Mouse (Mus musculus): ENCODE results near the gene Tnfaip1. TPM values are rescaled to one million over a fixed set of nuclear protein-coding genes. Genes with fewer than 3 reads are reported as not detected.
"Not testable (repeated sequence)": the region's sequence is repeated elsewhere in the genome, so short reads cannot be mapped to it uniquely, and the experiment has no call there.

The Tnfaip1 gene
- polyA plus RNA-seq (2012; rRNA removed) = 6.3 and 6.7 TPM in 2 replicates
- polyA plus RNA-seq (2014; fragmentation: Nextera tagmentation; extraction: Ambion mirVana) = 12.6 and 13.2 TPM in 2 replicates

- peaks cover 23% of the 10 kb centered on the region for H3K36me3 ChIP-seq (replicated peaks; ENCODE audit: control insufficient read depth, insufficient read depth, low read depth)
- WGBS (ENCODE audit: insufficient replicate concordance) = under 1% methylated on average over 52 of the region's 52 CpGs
- ATAC-seq (ENCODE audit: insufficient read depth) (peak; percentile 95), DNase-seq (ENCODE audit: low read depth in 3 of 3, low spot score in 3 of 3) (peak; percentile 99 to 100 (median 99))
- H3K9me3 ChIP-seq (ENCODE audit: control insufficient read depth, low read length) = no peaks in the 10 kb centered on the region
- TF ChIP-seq EP300 (IDR thresholded peaks at IDR 0.05; ENCODE audit: low read depth) = no peak
- TF ChIP-seq CTCF (IDR thresholded peaks at IDR 0.05; ENCODE audit: low read depth) = no peak
- no peaks in the 10 kb centered on the region for H3K27me3 ChIP-seq (ENCODE audit: control insufficient read depth, insufficient read depth, low read length)
- peak within 1 kb of the TSS; percentile 80 for H3K9ac ChIP-seq (replicated peaks)
- peak within 1 kb of the TSS; percentile 72 to 78 for H3K4me3 ChIP-seq (ENCODE audit: insufficient read depth in 1 of 2, low read depth in 2 of 2, low read length in 2 of 2)
- H3K27ac ChIP-seq = peak within 1 kb of the TSS; percentile 69
- H3K4me1 ChIP-seq (replicated peaks; ENCODE audit: control insufficient read depth in 2 of 2, insufficient read depth in 2 of 2, low read length in 1 of 2) = peaks cover 13 to 18% of the 10 kb centered on the region in 2 experiments
- H3K4me2 ChIP-seq (ENCODE audit: low read depth) = peak within 1 kb of the TSS; percentile 97
Observed at GRCm38 (mm10) chr11:78536080-78536689, at the start of gene Tnfaip1, which contains the start of gene Ift20. Tnfaip1 (minus strand) TSS chr11:78536332. Ift20 (plus strand) TSS chr11:78536361.

- WGBS (ENCODE audit: insufficient replicate concordance) = 26% methylated on average over 6 of the region's 6 CpGs
- peaks cover 0 to 5% of the 10 kb centered on the region in 2 experiments; a peak in 2 of 4 replicates for H3K4me1 ChIP-seq (replicated peaks; ENCODE audit: control insufficient read depth in 2 of 2, insufficient read depth in 2 of 2, low read length in 1 of 2)
- H3K36me3 ChIP-seq (replicated peaks; ENCODE audit: control insufficient read depth, insufficient read depth, low read depth) = no peaks in the 10 kb centered on the region; the same call in none of the 2 replicates
- no peak overlapping the region for H3K27ac ChIP-seq
- DNase-seq (ENCODE audit: low read depth in 3 of 3, low spot score in 3 of 3) (no peak), ATAC-seq (ENCODE audit: insufficient read depth) (no peak; the same call in 1 of the 2 replicates)
- H3K9me3 ChIP-seq (ENCODE audit: control insufficient read depth, low read length) = no peaks in the 10 kb centered on the region
- no peak overlapping the region for H3K4me3 ChIP-seq (ENCODE audit: insufficient read depth in 1 of 2, low read depth in 2 of 2, low read length in 2 of 2)
- H3K27me3 ChIP-seq (ENCODE audit: control insufficient read depth, insufficient read depth, low read length) = no peaks in the 10 kb centered on the region
- TF ChIP-seq EP300 (IDR thresholded peaks at IDR 0.05; ENCODE audit: low read depth) = no peak
- no peak for TF ChIP-seq CTCF (IDR thresholded peaks at IDR 0.05; ENCODE audit: low read depth)
- H3K9ac ChIP-seq (replicated peaks) = no peak overlapping the region
- H3K4me2 ChIP-seq (ENCODE audit: low read depth) = no peak overlapping the region
Observed at GRCm38 (mm10) chr11:78582848-78583247, 46.7 kb upstream of the Tnfaip1 start.

GRCm38 (mm10) chr11:78574975-78575374 is 38.8 kb upstream of the Tnfaip1 start:
- DNase-seq (ENCODE audit: low read depth in 3 of 3, low spot score in 3 of 3) = no peak
- no peaks in the 10 kb centered on the region for H3K36me3 ChIP-seq (replicated peaks; ENCODE audit: control insufficient read depth, insufficient read depth, low read depth)
- peaks cover 0 to 5% of the 10 kb centered on the region in 2 experiments; a peak in 1 of 4 replicates for H3K4me1 ChIP-seq (replicated peaks; ENCODE audit: control insufficient read depth in 2 of 2, insufficient read depth in 2 of 2, low read length in 1 of 2)
- no peak overlapping the region for H3K4me3 ChIP-seq (ENCODE audit: insufficient read depth in 1 of 2, low read depth in 2 of 2, low read length in 2 of 2)
- no peaks in the 10 kb centered on the region for H3K9me3 ChIP-seq (ENCODE audit: control insufficient read depth, low read length)
- ATAC-seq (ENCODE audit: insufficient read depth) = peak; percentile 31; the same call in 1 of the 2 replicates
- no peak overlapping the region for H3K4me2 ChIP-seq (ENCODE audit: low read depth)
- TF ChIP-seq EP300 (IDR thresholded peaks at IDR 0.05; ENCODE audit: low read depth) = no peak
- no peak for TF ChIP-seq CTCF (IDR thresholded peaks at IDR 0.05; ENCODE audit: low read depth)
- WGBS (ENCODE audit: insufficient replicate concordance) = 65% methylated on average over 2 of the region's 2 CpGs
- H3K27me3 ChIP-seq (ENCODE audit: control insufficient read depth, insufficient read depth, low read length) = no peaks in the 10 kb centered on the region
- H3K27ac ChIP-seq = no peak overlapping the region
- H3K9ac ChIP-seq (replicated peaks) = no peak overlapping the region

- no peaks in the 10 kb centered on the region for H3K9me3 ChIP-seq (ENCODE audit: control insufficient read depth, low read length)
- no peak overlapping the region for H3K4me3 ChIP-seq (ENCODE audit: insufficient read depth in 1 of 2, low read depth in 2 of 2, low read length in 2 of 2)
- ATAC-seq (ENCODE audit: insufficient read depth) = no peak
- peaks cover 0 to 5% of the 10 kb centered on the region in 2 experiments; a peak in 1 of 4 replicates for H3K4me1 ChIP-seq (replicated peaks; ENCODE audit: control insufficient read depth in 2 of 2, insufficient read depth in 2 of 2, low read length in 1 of 2)
- H3K27me3 ChIP-seq (ENCODE audit: control insufficient read depth, insufficient read depth, low read length) = no peaks in the 10 kb centered on the region
- no peaks in the 10 kb centered on the region for H3K36me3 ChIP-seq (replicated peaks; ENCODE audit: control insufficient read depth, insufficient read depth, low read depth)
- H3K27ac ChIP-seq = no peak overlapping the region
- TF ChIP-seq EP300 (IDR thresholded peaks at IDR 0.05; ENCODE audit: low read depth) (no peak), CTCF (IDR thresholded peaks at IDR 0.05; ENCODE audit: low read depth) (no peak)
- DNase-seq (ENCODE audit: low read depth in 3 of 3, low spot score in 3 of 3) = no peak
- H3K4me2 ChIP-seq (ENCODE audit: low read depth) = no peak overlapping the region
- 59% methylated on average over 3 of the region's 3 CpGs for WGBS (ENCODE audit: insufficient replicate concordance)
- no peak overlapping the region for H3K9ac ChIP-seq (replicated peaks)
Observed at GRCm38 (mm10) chr11:78574536-78574935, 38.4 kb upstream of the Tnfaip1 start.

GRCm38 (mm10) chr11:78574031-78574430 is 37.9 kb upstream of the Tnfaip1 start:
- not testable (repeated sequence) for DNase-seq (ENCODE audit: low read depth in 3 of 3, low spot score in 3 of 3); H3K9ac ChIP-seq (replicated peaks); H3K9me3 ChIP-seq (ENCODE audit: control insufficient read depth, low read length); H3K4me3 ChIP-seq (ENCODE audit: insufficient read depth in 1 of 2, low read depth in 2 of 2, low read length in 2 of 2); H3K4me2 ChIP-seq (ENCODE audit: low read depth); H3K36me3 ChIP-seq (replicated peaks; ENCODE audit: control insufficient read depth, insufficient read depth, low read depth); ATAC-seq (ENCODE audit: insufficient read depth); H3K27me3 ChIP-seq (ENCODE audit: control insufficient read depth, insufficient read depth, low read length); H3K27ac ChIP-seq; H3K4me1 ChIP-seq (replicated peaks; ENCODE audit: control insufficient read depth in 2 of 2, insufficient read depth in 2 of 2, low read length in 1 of 2)
- WGBS (ENCODE audit: insufficient replicate concordance) = 86% methylated on average over 3 of the region's 4 CpGs
